Mouse (Mus musculus): ENCODE measurements at regions not wholly inside any gene's neighbourhood (a gene's known extent, or its start where the extent isn't known, plus 50 kb on each side); places are given as distances from the start of the nearest gene placed in this dataset.

DNA sequence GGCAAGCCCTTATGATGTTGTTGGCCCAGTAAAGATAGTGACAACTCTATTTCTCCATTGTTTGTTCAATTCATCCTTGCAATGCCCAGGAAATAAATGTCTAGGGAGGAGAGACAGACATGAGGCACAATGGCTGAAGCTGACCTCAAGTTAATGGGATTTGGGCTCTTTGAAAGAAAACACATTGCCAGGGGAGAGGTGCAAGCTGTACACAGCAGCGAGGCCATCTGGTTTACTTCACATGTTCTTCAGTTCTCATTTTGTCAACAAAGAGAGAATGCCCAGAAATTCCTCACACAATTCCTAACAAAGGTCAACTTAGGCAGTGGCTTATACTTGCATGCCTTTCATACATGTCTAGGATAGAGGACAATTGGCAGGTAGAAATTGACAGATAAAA is 789.6 kb upstream of the Grm7 start:
- TF ChIP-seq MAZ (IDR thresholded peaks at IDR 0.05; ENCODE audit: low read depth, low read length) (no peak), CTCF (IDR thresholded peaks at IDR 0.05 in 2 of 3, conservative IDR thresholded peaks at IDR 0.05 in 1 of 3; ENCODE audit: control insufficient read depth in 1 of 3, insufficient read depth in 1 of 3, low read depth in 2 of 3, low read length in 3 of 3, poor library complexity in 1 of 3, severe bottlenecking in 1 of 3) (no peak), HCFC1 (IDR thresholded peaks at IDR 0.05; ENCODE audit: low read depth, low read length) (no peak), ZKSCAN1 (IDR thresholded peaks at IDR 0.05; ENCODE audit: low read depth, low read length) (no peak), TCF12 (IDR thresholded peaks at IDR 0.05; ENCODE audit: low read depth, low read length) (no peak), MAFK (IDR thresholded peaks at IDR 0.05; ENCODE audit: borderline replicate concordance, low read depth, low read length) (no peak), MXI1 (IDR thresholded peaks at IDR 0.05; ENCODE audit: low read depth, low read length) (no peak), CHD2 (IDR thresholded peaks at IDR 0.05; ENCODE audit: low read length) (no peak), E2F4 (IDR thresholded peaks at IDR 0.05; ENCODE audit: borderline replicate concordance, low read depth, low read length) (no peak), RAD21 (IDR thresholded peaks at IDR 0.05; ENCODE audit: low read depth, low read length) (no peak), POLR2A (IDR thresholded peaks at IDR 0.05; ENCODE audit: control insufficient read depth in 1 of 2, insufficient read depth in 1 of 2, low read depth in 1 of 2, low read length in 2 of 2, poor library complexity in 1 of 2) (no peak)
